Mouse (Mus musculus) liver, embryonic 12.5 days (tissue): ENCODE measurements around the gene Pgm5. TPM values are rescaled to one million over a fixed set of nuclear protein-coding genes. Genes with fewer than 3 reads are reported as not detected.

Source experiments
- ATAC-seq: fragments of 200-750 bp; cut with Nextera tagmentation; 2 replicates; pipeline ENCODE4 v1.8.0; 2017; ENCODE audit warnings: moderate number of reproducible peaks, mild to moderate bottlenecking, moderate library complexity
- H3K27ac ChIP-seq: fragments of 300-500 bp; sonication (generic); 2 replicates; pipeline ENCODE4 v1.5.1; 2016; ENCODE audit warnings: mild to moderate bottlenecking
- H3K27me3 ChIP-seq: fragments of 300-500 bp; sonication (generic); replicated peaks from 2 replicates; pipeline ENCODE4 v1.6.1; 2016; ENCODE audit warnings: mild to moderate bottlenecking, moderate library complexity
- H3K36me3 ChIP-seq: fragments of 300-500 bp; sonication (generic); 2 replicates; pipeline ENCODE4 v1.6.1; 2016; ENCODE audit warnings: mild to moderate bottlenecking, moderate library complexity
- H3K4me1 ChIP-seq: fragments of 300-500 bp; sonication (generic); 2 replicates; pipeline ENCODE4 v1.6.1; 2016
- H3K4me2 ChIP-seq: fragments of 300-500 bp; sonication (generic); 2 replicates; pipeline ENCODE4 v1.6.1; 2016; ENCODE audit warnings: mild to moderate bottlenecking, moderate library complexity
- H3K4me3 ChIP-seq: fragments of 300-500 bp; sonication (generic); 2 replicates; pipeline ENCODE4 v1.5.1; 2016; ENCODE audit warnings: mild to moderate bottlenecking, moderate library complexity
- H3K9ac ChIP-seq: fragments of 300-500 bp; sonication (generic); 2 replicates; pipeline ENCODE4 v1.6.1; 2016; ENCODE audit warnings: mild to moderate bottlenecking, moderate library complexity
- H3K9me3 ChIP-seq: fragments of 300-500 bp; sonication (generic); replicated peaks from 2 replicates; pipeline ENCODE4 v1.6.1; 2016; ENCODE audit warnings: mild to moderate bottlenecking, moderate library complexity
- WGBS: fragments of 180-500 bp; shearing (Covaris S2); methylation state at CpG from one replicate; pipeline ENCODE4 v1.1.7; 2016; ENCODE audit not compliant: insufficient replicate concordance; 5-methylcytosine and 5-hydroxymethylcytosine counted together
- polyA plus RNA-seq: library from polyadenylated mRNA; unstranded; fragments of >200 nt; fragmentation: Nextera tagmentation; extraction: Ambion mirVana; gene quantifications from 2 replicates; pipeline ENCODE4 v1.2.1, GENCODE M21; 2016

The Pgm5 gene
- polyA plus RNA-seq, 1 experiment from 2014 or later, result 0.62 TPM

DNA sequence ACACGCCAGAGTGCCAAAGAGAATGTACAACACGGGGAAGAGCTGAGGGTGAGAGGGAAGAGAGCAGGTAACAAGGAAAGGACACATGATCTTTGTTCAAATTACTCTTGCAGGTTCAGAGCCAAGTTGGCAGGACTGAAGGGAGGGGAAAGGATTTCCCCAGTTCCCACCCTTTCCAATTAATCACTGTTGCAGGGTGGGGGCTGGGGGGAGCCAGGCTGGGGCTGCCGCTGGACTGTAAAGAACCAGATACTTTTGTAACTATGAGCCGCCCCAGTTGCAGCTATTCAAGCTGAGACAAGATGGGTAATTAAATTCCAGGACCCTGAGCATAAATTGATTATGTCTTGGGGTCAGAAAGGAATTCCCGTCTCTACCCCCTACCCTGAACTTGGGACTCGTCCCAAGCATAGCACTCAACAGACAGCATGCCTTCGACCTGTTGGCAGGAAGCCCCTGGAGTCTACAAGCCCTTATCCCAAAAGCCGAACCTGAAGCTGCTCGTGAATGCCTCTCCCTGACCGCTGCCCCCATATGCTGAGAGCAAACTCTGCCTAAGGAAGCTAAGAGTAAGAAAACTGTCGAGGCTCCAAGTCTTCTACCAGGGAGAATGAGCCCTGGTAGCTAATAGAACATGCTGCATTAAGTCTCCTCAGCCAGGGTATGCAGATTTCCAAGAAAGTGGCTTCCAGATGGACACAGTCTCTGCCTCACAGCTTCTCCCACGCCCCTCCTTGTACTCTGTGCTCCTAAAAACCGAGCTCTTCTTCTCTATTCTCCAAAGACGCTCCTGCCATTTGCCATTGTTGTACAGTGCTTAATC is 107.8 kb downstream of the Pgm5 start:
- no peaks in the 10 kb centered on the region for H3K36me3 ChIP-seq
- H3K4me2 ChIP-seq, result no peak overlapping the region
- ATAC-seq, result no peak
- H3K9me3 ChIP-seq, result no peaks in the 10 kb centered on the region
- no peak overlapping the region for H3K4me3 ChIP-seq
- WGBS, result 59% methylated on average over 14 of the region's 14 CpGs
- H3K27me3 ChIP-seq, result peaks cover 5% of the 10 kb centered on the region; the same call in 1 of the 2 replicates
- H3K4me1 ChIP-seq, result peaks cover 4% of the 10 kb centered on the region; the same call in 1 of the 2 replicates
- no peak overlapping the region for H3K9ac ChIP-seq
- H3K27ac ChIP-seq, result no peak overlapping the region

DNA sequence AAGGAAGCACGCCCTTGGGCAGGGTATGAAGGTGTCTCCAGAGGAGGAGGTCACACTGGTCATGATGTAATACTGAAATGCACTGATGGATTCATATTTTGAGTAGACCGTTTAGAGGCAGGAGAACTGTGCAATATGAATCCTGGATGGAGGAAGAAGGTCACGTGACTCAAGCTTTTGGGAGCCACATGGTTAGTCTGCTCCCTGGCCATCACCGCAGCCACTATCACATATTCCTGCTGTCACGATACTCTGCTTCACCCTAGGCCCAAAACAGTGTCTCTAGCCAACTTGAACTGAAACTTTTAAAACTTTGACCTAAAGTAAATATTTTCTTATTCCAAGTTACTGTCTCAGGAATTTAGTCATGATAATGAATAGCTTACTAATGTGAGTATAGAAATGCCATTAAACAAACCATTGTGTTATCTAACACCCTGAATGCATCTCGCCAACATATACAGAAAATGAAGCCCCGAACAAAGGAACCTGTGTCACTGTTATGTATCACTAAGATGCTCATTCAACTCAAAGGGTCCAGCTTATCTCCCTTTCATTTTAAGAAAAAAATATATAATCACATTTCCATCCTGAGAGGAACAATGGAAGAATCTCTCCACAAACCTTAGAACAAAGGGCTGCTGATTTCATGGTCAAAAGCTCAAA is 108.6 kb downstream of the Pgm5 start:
- Histone ChIP-seq H3K4me2 (no peak overlapping the region), H3K9me3 (no peaks in the 10 kb centered on the region), H3K27ac (no peak overlapping the region), H3K9ac (no peak overlapping the region), H3K4me3 (no peak overlapping the region), H3K36me3 (no peaks in the 10 kb centered on the region), H3K4me1 (peaks cover 4% of the 10 kb centered on the region; the same call in 1 of the 2 replicates), H3K27me3 (peaks cover 5% of the 10 kb centered on the region; the same call in 1 of the 2 replicates)
- 71% methylated on average over 7 of the region's 7 CpGs for WGBS
- ATAC-seq, result no peak

DNA sequence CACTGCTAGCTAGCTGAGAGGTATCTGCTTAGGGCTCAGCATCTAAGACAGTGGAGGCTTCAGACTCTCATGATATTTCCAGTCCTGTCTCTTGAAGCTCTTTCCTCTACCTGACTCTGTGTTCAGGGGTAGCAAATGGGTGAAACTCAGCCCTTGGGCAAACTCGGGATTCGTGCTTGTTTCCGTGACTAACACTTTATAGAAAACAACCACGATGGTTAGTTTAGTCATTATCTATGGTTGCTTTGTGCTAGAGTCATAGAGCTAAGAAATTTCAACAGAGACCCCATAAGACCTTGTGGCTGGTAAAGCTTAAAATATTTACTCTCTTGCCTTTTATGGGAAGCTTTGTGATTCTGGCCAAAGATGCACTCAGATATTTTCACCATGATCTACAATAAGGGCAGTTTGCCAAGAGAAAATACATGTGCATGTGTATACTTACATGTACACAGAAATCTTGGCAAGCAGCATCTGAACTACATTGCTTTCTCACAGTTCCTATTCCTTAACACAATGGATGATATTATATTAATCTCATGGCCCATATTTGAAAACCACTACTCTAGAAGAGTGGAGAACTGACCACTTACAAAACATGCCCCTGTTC is 115.3 kb downstream of the Pgm5 start:
- Histone ChIP-seq H3K27me3 (0 out of 2 replicates have a peak, but pooled peaks cover 3% of the 10 kb centered on the region), H3K9me3 (no peaks in the 10 kb centered on the region), H3K36me3 (no peaks in the 10 kb centered on the region), H3K4me1 (no peaks in the 10 kb centered on the region), H3K4me3 (no peak overlapping the region), H3K9ac (no peak overlapping the region), H3K27ac (no peak overlapping the region), H3K4me2 (no peak overlapping the region)
- ATAC-seq, result no peak
- 69% methylated on average over 4 of the region's 4 CpGs for WGBS

DNA sequence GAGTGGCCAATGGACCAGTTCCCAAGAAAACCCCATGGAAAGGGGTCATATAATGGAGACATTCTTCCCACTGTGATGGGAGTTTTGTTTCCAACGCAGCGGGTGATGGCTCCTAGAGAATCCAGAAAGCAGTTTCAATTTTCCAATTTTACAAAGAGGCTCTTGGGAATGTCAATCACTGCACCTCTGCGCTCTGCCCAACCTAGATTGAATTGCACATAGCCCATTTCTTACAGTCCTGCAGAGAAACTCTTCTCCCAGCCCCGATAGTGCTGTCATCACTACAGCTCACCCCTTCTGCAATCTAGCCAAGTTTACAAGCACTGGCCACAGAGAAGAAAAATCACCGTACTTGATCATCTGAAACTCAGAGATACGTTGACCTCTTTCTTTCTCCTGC is 119.0 kb downstream of the Pgm5 start:
- no peak overlapping the region for H3K4me3 ChIP-seq

DNA sequence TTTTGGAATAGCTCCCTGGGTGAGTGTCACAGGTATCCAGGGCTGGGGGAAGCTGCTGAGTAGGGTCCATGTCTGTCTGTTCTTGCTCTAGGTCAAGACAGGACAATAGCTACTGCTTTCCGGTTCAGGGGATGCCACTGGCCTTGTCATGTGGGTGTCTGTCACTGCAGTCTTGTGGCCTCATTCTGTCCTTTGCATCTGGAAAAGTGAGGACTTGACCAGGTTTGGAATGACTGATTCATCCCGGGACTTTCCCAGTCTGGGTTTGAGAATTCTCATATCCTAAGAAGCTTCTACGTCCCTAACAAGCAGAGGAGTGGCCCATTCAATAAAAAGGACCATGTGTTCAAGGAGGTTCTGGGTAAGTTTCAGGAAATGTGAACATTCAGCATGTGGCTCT is 122.9 kb downstream of the Pgm5 start:
- H3K4me3 ChIP-seq, result no peak overlapping the region
- WGBS, result 67% methylated on average over 3 of the region's 3 CpGs
- 0 out of 2 replicates have a peak, but pooled peaks cover 7% of the 10 kb centered on the region for H3K27me3 ChIP-seq
- no peak overlapping the region for H3K9ac ChIP-seq
- H3K4me1 ChIP-seq, result no peaks in the 10 kb centered on the region
- H3K36me3 ChIP-seq, result no peaks in the 10 kb centered on the region
- ATAC-seq, result no peak
- no peak overlapping the region for H3K4me2 ChIP-seq
- H3K27ac ChIP-seq, result no peak overlapping the region
- no peaks in the 10 kb centered on the region for H3K9me3 ChIP-seq

More for the DNA sequence above, 119.0 kb downstream of the Pgm5 start:
- Histone ChIP-seq H3K36me3 (no peaks in the 10 kb centered on the region), H3K4me1 (no peaks in the 10 kb centered on the region), H3K27ac (no peak overlapping the region), H3K9me3 (no peaks in the 10 kb centered on the region), H3K9ac (no peak overlapping the region), H3K27me3 (0 out of 2 replicates have a peak, but pooled peaks cover 3% of the 10 kb centered on the region), H3K4me2 (no peak overlapping the region)
- ATAC-seq, result no peak
- WGBS, result 70% methylated on average over 6 of the region's 6 CpGs

DNA sequence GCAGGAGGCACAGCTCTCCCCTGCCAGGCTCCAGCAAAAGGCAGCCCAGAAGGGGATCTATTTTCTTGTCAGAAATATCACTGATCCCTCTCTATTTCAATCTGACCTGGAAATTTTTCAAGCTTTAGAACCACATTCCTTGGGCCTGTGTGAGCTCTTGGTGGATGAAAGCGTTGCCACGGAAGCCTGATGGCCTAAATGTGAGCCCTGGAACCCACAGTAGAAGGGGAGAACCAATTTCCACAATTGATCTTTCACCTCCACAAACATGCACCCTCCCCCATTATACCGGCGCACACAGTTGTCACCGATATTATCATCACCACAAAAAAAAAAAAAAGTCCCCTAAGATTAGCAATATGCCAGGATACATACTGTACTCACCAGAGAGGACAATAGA is 123.6 kb downstream of the Pgm5 start:
- H3K36me3 ChIP-seq, result no peaks in the 10 kb centered on the region
- no peak overlapping the region for H3K4me2 ChIP-seq
- ATAC-seq, result no peak
- 86% methylated on average over 5 of the region's 5 CpGs for WGBS
- H3K27ac ChIP-seq, result no peak overlapping the region
- H3K27me3 ChIP-seq, result 0 out of 2 replicates have a peak, but pooled peaks cover 7% of the 10 kb centered on the region
- no peaks in the 10 kb centered on the region for H3K4me1 ChIP-seq
- H3K9me3 ChIP-seq, result no peaks in the 10 kb centered on the region
- H3K4me3 ChIP-seq, result no peak overlapping the region
- H3K9ac ChIP-seq, result no peak overlapping the region

DNA sequence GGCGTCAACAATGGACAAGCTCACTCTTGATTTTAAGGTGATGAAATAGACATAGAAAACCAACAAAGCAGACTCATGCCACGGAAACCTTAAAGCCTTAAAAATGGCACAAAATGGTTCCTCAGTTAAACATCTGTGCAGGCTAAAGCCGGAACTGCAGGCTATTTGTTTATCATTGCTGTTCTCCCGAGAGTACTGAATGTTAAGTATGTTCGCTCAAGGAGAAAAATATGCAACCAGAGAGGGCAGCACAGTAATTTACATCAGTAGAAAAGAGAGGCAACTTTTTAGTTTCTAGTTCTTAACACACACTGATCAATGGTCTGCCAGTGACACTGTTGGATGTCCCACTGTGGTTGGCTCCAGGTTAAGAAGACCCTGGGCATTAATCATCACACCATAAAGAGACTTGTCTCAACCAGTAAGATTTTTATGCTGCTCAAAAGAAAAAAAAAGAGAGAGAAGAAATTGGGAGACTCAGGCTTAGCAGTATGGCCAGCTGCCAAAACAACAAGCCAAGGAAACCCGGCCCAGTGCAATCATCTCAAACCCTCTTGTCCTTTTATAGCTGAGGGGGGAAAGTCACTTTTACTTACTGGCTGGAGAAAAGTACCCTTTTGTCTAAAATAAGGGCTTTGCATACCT is 126.0 kb downstream of the Pgm5 start:
- ATAC-seq, result no peak
- Histone ChIP-seq H3K9me3 (no peaks in the 10 kb centered on the region), H3K4me3 (no peak overlapping the region), H3K4me2 (no peak overlapping the region), H3K27me3 (0 out of 2 replicates have a peak, but pooled peaks cover 4% of the 10 kb centered on the region), H3K36me3 (no peaks in the 10 kb centered on the region), H3K9ac (no peak overlapping the region), H3K4me1 (no peaks in the 10 kb centered on the region), H3K27ac (no peak overlapping the region)
- 58% methylated on average over 6 of the region's 6 CpGs for WGBS

DNA sequence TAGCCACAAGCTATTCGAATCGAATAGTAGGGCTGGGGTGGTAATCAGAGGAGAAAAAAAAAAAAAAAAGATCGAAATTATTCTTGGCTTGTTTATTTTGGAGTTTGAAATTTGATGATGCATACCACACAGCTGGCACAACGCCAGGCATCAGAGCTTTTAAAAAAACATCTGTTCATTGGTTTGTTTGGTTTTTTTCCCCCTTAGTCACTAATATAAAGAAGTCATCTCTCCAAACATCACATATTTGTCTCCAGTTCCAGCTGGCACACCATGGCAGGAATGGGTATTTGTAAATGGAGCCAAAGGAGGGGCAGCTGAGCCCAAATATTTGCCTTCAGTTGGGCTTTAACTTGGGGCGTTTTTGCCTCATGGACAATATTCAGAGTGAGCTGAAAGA is 131.0 kb downstream of the Pgm5 start:
- H3K27me3 ChIP-seq, result 0 out of 2 replicates have a peak, but pooled peaks cover 4% of the 10 kb centered on the region
- no peak for ATAC-seq
- WGBS, result 57% methylated on average over 5 of the region's 5 CpGs

DNA sequence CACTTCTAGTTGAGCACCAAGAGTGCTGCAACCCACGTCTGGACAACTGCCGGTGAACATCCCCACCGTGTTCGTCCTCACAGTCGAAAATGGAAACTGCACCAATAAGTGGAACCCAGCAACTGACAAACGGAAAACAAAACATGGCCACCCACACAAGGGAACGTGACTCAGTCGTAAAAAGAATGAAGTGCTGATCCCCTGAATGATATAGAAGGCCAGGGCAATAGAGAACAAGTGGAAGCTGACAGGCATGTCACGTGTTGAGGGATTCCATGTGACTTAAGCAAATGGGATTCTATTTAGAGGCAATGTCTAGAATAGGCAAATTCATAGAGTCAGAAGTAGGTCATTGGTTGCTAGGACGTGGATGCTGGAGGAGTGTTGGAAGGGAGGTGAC is 137.3 kb downstream of the Pgm5 start:
- Histone ChIP-seq H3K36me3 (no peaks in the 10 kb centered on the region), H3K27me3 (no peaks in the 10 kb centered on the region), H3K9ac (no peak overlapping the region), H3K4me1 (no peaks in the 10 kb centered on the region), H3K4me2 (no peak overlapping the region), H3K9me3 (no peaks in the 10 kb centered on the region), H3K4me3 (no peak overlapping the region), H3K27ac (no peak overlapping the region)
- no peak for ATAC-seq
- 68% methylated on average over 10 of the region's 10 CpGs for WGBS

More for the DNA sequence above, 131.0 kb downstream of the Pgm5 start:
- H3K4me1 ChIP-seq, result no peaks in the 10 kb centered on the region
- no peak overlapping the region for H3K4me2 ChIP-seq
- H3K9me3 ChIP-seq, result no peaks in the 10 kb centered on the region
- H3K4me3 ChIP-seq, result no peak overlapping the region
- no peak overlapping the region for H3K27ac ChIP-seq
- no peaks in the 10 kb centered on the region for H3K36me3 ChIP-seq
- H3K9ac ChIP-seq, result no peak overlapping the region

DNA sequence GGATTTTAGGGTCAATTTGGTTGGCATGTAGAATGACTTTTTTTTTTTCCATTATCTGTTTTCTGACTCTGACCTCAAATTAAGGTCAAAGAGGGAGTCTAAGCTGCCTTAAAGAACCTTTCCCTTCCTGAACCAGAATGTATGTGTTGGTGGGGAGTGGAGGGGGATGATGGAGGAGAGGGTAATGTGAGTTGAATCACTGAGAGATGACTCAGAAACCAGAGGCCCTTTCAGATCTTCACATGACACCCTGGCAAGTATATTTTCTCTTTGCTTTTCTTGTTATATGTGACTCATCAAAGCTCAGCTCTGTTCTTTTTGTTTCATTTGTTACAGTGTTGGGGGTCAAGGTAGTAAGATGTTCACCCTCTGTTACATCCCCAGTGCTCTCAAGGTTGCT is 141.2 kb downstream of the Pgm5 start:
- no peak overlapping the region for H3K27ac ChIP-seq
- no peaks in the 10 kb centered on the region for H3K9me3 ChIP-seq
- no peaks in the 10 kb centered on the region for H3K4me1 ChIP-seq
- ATAC-seq, result no peak
- H3K4me3 ChIP-seq, result no peak overlapping the region
- no peaks in the 10 kb centered on the region for H3K27me3 ChIP-seq
- no peak overlapping the region for H3K9ac ChIP-seq
- no peak overlapping the region for H3K4me2 ChIP-seq
- no peaks in the 10 kb centered on the region for H3K36me3 ChIP-seq

DNA sequence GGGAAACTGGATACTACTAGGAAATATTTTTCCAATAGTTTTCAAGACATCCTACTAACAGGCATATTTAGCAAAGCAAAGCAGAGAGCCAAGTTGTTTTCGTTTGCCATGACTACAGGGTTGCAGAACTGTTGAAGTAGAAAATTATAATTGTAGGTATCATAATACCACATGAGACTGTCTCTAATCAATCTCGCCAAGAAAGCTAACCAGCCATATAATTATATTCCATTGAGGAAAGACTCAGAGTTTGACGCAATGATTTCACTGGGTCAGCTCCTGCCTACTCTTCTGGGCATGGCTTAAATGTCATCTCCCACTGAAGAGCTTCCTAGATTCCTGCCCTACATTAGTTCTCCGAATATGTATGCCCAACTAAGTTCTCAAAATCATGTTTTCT is 142.2 kb downstream of the Pgm5 start:
- Histone ChIP-seq H3K36me3 (no peaks in the 10 kb centered on the region), H3K4me2 (no peak overlapping the region), H3K4me3 (no peak overlapping the region), H3K4me1 (no peaks in the 10 kb centered on the region), H3K27ac (no peak overlapping the region), H3K27me3 (no peaks in the 10 kb centered on the region), H3K9me3 (no peaks in the 10 kb centered on the region), H3K9ac (no peak overlapping the region)
- ATAC-seq, result no peak
- WGBS, result 60% methylated on average over 4 of the region's 4 CpGs

DNA sequence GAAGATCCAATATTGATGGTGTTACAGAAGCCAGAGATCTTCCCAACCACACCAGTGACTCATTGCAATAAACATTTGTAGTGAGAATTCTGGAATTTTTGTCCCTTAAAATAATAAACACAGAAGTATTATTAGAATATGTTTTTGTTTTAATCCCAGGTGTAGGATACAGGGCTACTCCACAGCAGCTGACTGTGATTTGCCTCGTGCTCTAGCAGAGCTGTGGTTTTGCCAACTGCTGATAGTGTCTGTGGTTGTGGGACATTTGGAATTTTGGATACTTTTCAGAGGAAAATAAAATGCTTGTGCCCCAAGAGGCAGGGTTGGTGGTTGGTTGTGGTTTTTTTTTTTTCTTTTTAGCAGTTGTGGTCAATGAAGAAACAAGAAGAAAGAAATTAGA is 143.6 kb downstream of the Pgm5 start:
- Histone ChIP-seq H3K4me1 (no peaks in the 10 kb centered on the region), H3K36me3 (no peaks in the 10 kb centered on the region), H3K9me3 (no peaks in the 10 kb centered on the region), H3K4me3 (no peak overlapping the region), H3K27ac (no peak overlapping the region), H3K9ac (no peak overlapping the region), H3K27me3 (no peaks in the 10 kb centered on the region), H3K4me2 (no peak overlapping the region)
- 48% methylated on average over 1 of the region's 1 CpGs for WGBS
- ATAC-seq, result no peak
